Mouse (Mus musculus) left cerebral cortex, adult 9 months (tissue): ENCODE data around the gene Jdp2.

Experiments
- DNase-seq, 2 experiments: peaks; one replicate each; pipeline ENCODE4 v3.0.0; 2022; ENCODE audit warnings: low spot score in 2 of 2

Gene Jdp2

GRCm38 (mm10) chr12:85598611-85599477 is at the start of gene Jdp2:
Jdp2 (plus strand) TSS chr12:85599027.
- DNase-seq = peak in 1 of 2 experiments; percentile 82

- no peak for DNase-seq
These were observed 49.2 kb upstream of the Jdp2 start for GRCm38 (mm10) chr12:85549661-85550060.

GRCm38 (mm10) chr12:85550435-85550834 is 48.4 kb upstream of the Jdp2 start:
- DNase-seq = no peak

GRCm38 (mm10) chr12:85559299-85559698 is 39.5 kb upstream of the Jdp2 start:
- DNase-seq = no peak

- DNase-seq = no peak
These were observed 33.4 kb upstream of the Jdp2 start for GRCm38 (mm10) chr12:85565441-85565840.

GRCm38 (mm10) chr12:85568298-85568697 is 30.5 kb upstream of the Jdp2 start:
- DNase-seq = no peak

- DNase-seq = peak in 1 of 2 experiments; percentile 59
These were observed 29.3 kb upstream of the Jdp2 start for GRCm38 (mm10) chr12:85569393-85570157.

GRCm38 (mm10) chr12:85570158-85570540 is 28.7 kb upstream of the Jdp2 start:
- DNase-seq = no peak

GRCm38 (mm10) chr12:85571312-85571711 is 27.5 kb upstream of the Jdp2 start:
- DNase-seq = peak in 1 of 2 experiments; percentile 66

GRCm38 (mm10) chr12:85572047-85572475 is 26.8 kb upstream of the Jdp2 start:
- DNase-seq = peak in 1 of 2 experiments; percentile 55

GRCm38 (mm10) chr12:85574806-85575495 is 23.9 kb upstream of the Jdp2 start:
- DNase-seq = no peak

- no peak for DNase-seq
These were observed 23.4 kb upstream of the Jdp2 start for GRCm38 (mm10) chr12:85575496-85575840.

GRCm38 (mm10) chr12:85581261-85582066 is 17.4 kb upstream of the Jdp2 start:
- DNase-seq = no peak

- no peak for DNase-seq
These were observed 16.8 kb upstream of the Jdp2 start for GRCm38 (mm10) chr12:85582067-85582316.

GRCm38 (mm10) chr12:85585761-85586258 is 13.0 kb upstream of the Jdp2 start:
- DNase-seq = no peak

- no peak for DNase-seq
These were observed 8.9 kb upstream of the Jdp2 start for GRCm38 (mm10) chr12:85589870-85590382.

- no peak for DNase-seq
These were observed 5.9 kb upstream of the Jdp2 start for GRCm38 (mm10) chr12:85592943-85593342.

- DNase-seq = no peak
These were observed 4.4 kb upstream of the Jdp2 start for GRCm38 (mm10) chr12:85594390-85594789.

- DNase-seq = no peak
These were observed 774 bp upstream of the Jdp2 start for GRCm38 (mm10) chr12:85598053-85598452.

- no peak for DNase-seq
These were observed 788 bp downstream of the Jdp2 start for GRCm38 (mm10) chr12:85599478-85600152.

GRCm38 (mm10) chr12:85600637-85601036 is 1.8 kb downstream of the Jdp2 start:
- DNase-seq = no peak
